Mouse (Mus musculus): ENCODE results near the gene Ap1s1. TPM values are rescaled to one million over a fixed set of nuclear protein-coding genes. Genes with fewer than 3 reads are reported as not detected.
A peak's percentile ranks its signal among the peaks of the same experiment; 100 is the strongest.

Ap1s1 gene
- polyA plus RNA-seq, 1 experiment: 71.9 TPM

DNA sequence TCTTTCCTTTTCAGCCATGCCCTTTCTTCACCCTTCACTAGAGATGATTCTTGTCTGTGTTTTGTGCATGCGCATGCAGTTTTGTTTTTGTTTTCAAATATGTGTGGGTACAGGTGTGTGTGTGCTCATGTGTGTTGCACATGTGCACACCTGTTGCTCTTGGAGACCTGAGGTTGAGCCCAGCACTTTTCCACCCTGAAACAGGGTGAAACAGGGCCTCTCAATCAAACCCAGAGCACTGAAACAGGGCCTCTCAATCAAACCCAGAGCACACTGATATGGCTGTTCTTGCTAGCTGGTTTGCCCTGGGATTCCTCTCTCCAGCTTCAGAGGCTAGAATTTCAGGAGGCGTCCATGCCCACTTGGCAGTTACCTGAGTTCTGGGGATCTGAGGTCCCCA lies 45.3 kb downstream of the Ap1s1 start:
- Histone ChIP-seq H3K4me3 (replicated peaks; ENCODE audit: control insufficient read depth, low read depth, low read length) (no peak overlapping the region), H3K4me1 (ENCODE audit: control insufficient read depth, insufficient read depth, low read length) (no peaks in the 10 kb centered on the region), H3K27ac (ENCODE audit: control insufficient read depth, insufficient read depth, low read depth, low read length, poor library complexity) (no peak overlapping the region)
- WGBS: 75% methylated on average over 2 of the region's 2 CpGs
- TF ChIP-seq POLR2A (IDR thresholded peaks at IDR 0.05; ENCODE audit: borderline replicate concordance, control insufficient read depth, low read depth, low read length) (no peak), CTCF (IDR thresholded peaks at IDR 0.05; ENCODE audit: control insufficient read depth, insufficient read depth, low read length) (no peak)

DNA sequence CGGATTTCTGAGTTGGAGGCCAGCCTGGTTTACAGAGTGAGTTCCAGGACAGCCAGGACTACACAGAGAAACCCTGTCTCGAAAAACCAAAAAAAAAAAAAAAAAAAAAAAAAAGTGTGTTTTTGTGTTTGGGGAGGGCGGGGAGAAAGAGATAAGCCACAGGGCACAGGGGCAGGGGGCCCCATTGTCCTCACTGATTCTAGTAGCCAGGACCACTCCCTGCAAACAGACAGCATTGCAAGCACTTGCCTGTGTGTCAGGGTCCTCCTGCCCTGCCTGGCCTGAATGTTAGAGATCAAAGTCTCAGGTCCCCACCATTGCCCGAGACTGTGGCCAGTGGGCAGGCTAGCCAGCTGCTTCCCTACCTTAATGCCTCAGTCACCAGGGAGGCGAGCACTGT lies 46.5 kb downstream of the Ap1s1 start:
- no peak for TF ChIP-seq POLR2A (IDR thresholded peaks at IDR 0.05; ENCODE audit: borderline replicate concordance, control insufficient read depth, low read depth, low read length)
- TF ChIP-seq CTCF (IDR thresholded peaks at IDR 0.05; ENCODE audit: control insufficient read depth, insufficient read depth, low read length): no peak
- H3K4me3 ChIP-seq (replicated peaks; ENCODE audit: control insufficient read depth, low read depth, low read length): no peak overlapping the region
- 58% methylated on average over 5 of the region's 5 CpGs for WGBS
- no peaks in the 10 kb centered on the region for H3K4me1 ChIP-seq (ENCODE audit: control insufficient read depth, insufficient read depth, low read length)
- H3K27ac ChIP-seq (ENCODE audit: control insufficient read depth, insufficient read depth, low read depth, low read length, poor library complexity): no peak overlapping the region

GRCm38 (mm10) chr5:136989801-136990200 lies 56.1 kb downstream of the Ap1s1 start:
- Histone ChIP-seq H3K27ac (ENCODE audit: control insufficient read depth, insufficient read depth, low read depth, low read length, poor library complexity) (no peak overlapping the region), H3K4me3 (replicated peaks; ENCODE audit: control insufficient read depth, low read depth, low read length) (no peak overlapping the region), H3K4me1 (ENCODE audit: control insufficient read depth, insufficient read depth, low read length) (no peaks in the 10 kb centered on the region)
- WGBS: 84% methylated on average over 6 of the region's 6 CpGs
- no peak for TF ChIP-seq CTCF (IDR thresholded peaks at IDR 0.05; ENCODE audit: control insufficient read depth, insufficient read depth, low read length)
- TF ChIP-seq POLR2A (IDR thresholded peaks at IDR 0.05; ENCODE audit: borderline replicate concordance, control insufficient read depth, low read depth, low read length): no peak

- Histone ChIP-seq H3K4me3 (replicated peaks; ENCODE audit: control insufficient read depth, low read depth, low read length) (peak overlapping the region; percentile 85), H3K4me1 (ENCODE audit: control insufficient read depth, insufficient read depth, low read length) (no peaks in the 10 kb centered on the region), H3K27ac (ENCODE audit: control insufficient read depth, insufficient read depth, low read depth, low read length, poor library complexity) (peak overlapping the region; percentile 20; the same call in 1 of the 2 replicates)
- TF ChIP-seq CTCF (IDR thresholded peaks at IDR 0.05; ENCODE audit: control insufficient read depth, insufficient read depth, low read length) (no peak), POLR2A (IDR thresholded peaks at IDR 0.05; ENCODE audit: borderline replicate concordance, control insufficient read depth, low read depth, low read length) (no peak)
- WGBS: 20% methylated on average over 7 of the region's 7 CpGs
Measured at GRCm38 (mm10) chr5:136988420-136988819, 57.5 kb downstream of the Ap1s1 start.

GRCm38 (mm10) chr5:136987934-136988271 lies 58.0 kb downstream of the Ap1s1 start, which contains the start of gene Znhit1:
TSS of gene Znhit1 (minus strand) at chr5:136988021.
- Histone ChIP-seq H3K27ac (ENCODE audit: control insufficient read depth, insufficient read depth, low read depth, low read length, poor library complexity) (peak within 1 kb of the TSS; percentile 79), H3K4me3 (replicated peaks; ENCODE audit: control insufficient read depth, low read depth, low read length) (peak within 1 kb of the TSS; percentile 85), H3K4me1 (ENCODE audit: control insufficient read depth, insufficient read depth, low read length) (no peaks in the 10 kb centered on the region)
- TF ChIP-seq POLR2A (IDR thresholded peaks at IDR 0.05; ENCODE audit: borderline replicate concordance, control insufficient read depth, low read depth, low read length): no peak
- TF ChIP-seq CTCF (IDR thresholded peaks at IDR 0.05; ENCODE audit: control insufficient read depth, insufficient read depth, low read length): no peak
- 3% methylated on average over 12 of the region's 12 CpGs for WGBS

DNA sequence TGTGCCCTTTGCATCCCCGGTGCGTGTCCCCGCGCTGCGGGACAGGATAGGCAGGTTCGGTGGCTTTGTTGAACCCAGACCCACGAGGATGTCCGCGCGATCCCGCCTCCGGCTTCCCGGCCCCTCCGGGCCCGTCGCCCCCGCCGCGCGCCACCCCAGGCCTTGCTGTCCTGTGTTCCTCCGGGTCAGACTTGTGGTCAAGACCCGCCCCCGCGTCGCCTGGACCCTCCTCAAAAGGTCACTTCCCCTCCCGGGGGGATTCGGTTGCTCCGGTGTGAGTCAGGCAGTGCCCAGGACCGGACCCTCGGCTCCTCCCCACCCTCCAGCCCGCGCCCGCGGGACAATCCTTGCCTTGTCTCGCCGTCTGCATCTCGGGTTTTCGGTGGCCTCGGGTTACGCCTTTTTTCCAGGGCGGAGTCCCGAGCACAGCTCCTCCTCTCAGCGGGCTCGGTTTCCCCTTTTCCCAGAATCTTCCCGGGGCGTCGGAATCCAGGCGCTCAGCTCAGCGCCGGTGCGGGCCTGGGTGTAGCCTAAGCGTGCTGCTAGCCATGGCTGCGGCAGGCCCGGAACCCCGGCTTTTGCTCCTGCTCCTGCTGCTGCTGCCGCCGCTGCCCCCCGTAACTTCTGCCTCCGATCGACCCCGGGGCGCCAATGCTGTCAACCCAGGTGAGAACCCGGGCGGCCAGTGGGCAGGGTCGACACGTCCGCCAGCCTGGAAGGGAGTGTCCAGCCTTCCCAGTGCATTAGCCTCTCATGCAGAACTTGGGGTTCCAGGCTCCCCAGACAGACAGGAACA lies 58.6 kb downstream of the Ap1s1 start:
- Histone ChIP-seq H3K4me3 (replicated peaks; ENCODE audit: control insufficient read depth, low read depth, low read length) (peak overlapping the region; percentile 85), H3K4me1 (ENCODE audit: control insufficient read depth, insufficient read depth, low read length) (no peaks in the 10 kb centered on the region), H3K27ac (ENCODE audit: control insufficient read depth, insufficient read depth, low read depth, low read length, poor library complexity) (peak overlapping the region; percentile 79)
- TF ChIP-seq POLR2A (IDR thresholded peaks at IDR 0.05; ENCODE audit: borderline replicate concordance, control insufficient read depth, low read depth, low read length) (peak; percentile 45; the same call in 1 of the 2 replicates), CTCF (IDR thresholded peaks at IDR 0.05; ENCODE audit: control insufficient read depth, insufficient read depth, low read length) (no peak)
- WGBS: under 1% methylated on average over 67 of the region's 67 CpGs

DNA sequence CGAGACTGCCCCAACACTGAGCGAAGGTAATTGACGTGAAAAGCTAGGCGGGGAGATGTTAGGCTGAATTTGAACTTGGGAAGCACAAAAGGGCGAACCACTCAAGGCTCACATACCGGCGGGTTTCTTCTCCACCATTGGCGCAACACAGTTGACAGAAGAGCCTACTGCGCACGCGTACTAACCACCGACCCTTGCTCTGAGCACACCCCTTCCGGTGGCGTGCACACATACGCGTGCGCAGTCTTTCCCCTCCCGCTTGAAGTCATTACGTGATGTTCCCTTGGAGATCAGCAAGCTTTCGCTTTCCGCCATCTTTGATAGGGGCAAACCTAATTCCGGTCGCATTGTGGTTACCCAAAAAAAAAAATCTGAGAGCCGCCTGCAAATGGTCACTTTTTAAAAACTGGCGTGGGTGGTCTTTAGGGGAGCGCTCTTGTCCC lies 59.2 kb downstream of the Ap1s1 start, which contains the start of gene Plod3:
Plod3 (plus strand) TSS at position 325 of the 443 bp plus-strand sequence.
- peak within 1 kb of the TSS; percentile 79 for H3K27ac ChIP-seq (ENCODE audit: control insufficient read depth, insufficient read depth, low read depth, low read length, poor library complexity)
- peak within 1 kb of the TSS; percentile 85 for H3K4me3 ChIP-seq (replicated peaks; ENCODE audit: control insufficient read depth, low read depth, low read length)
- no peak for TF ChIP-seq CTCF (IDR thresholded peaks at IDR 0.05; ENCODE audit: control insufficient read depth, insufficient read depth, low read length)
- peak; percentile 51; the same call in 1 of the 2 replicates for TF ChIP-seq POLR2A (IDR thresholded peaks at IDR 0.05; ENCODE audit: borderline replicate concordance, control insufficient read depth, low read depth, low read length)
- WGBS: under 1% methylated on average over 26 of the region's 26 CpGs
- H3K4me1 ChIP-seq (ENCODE audit: control insufficient read depth, insufficient read depth, low read length): no peaks in the 10 kb centered on the region

Other genes starting within 250 kb of the Ap1s1 start
- not detected in 2 replicates for gene Col26a1, start 162.9 kb downstream of the Ap1s1 start, polyA plus RNA-seq (2011; ENCODE audit: insufficient read depth, insufficient read length, low replicate concordance, missing spikeins)
- gene Ift22, start 138.0 kb downstream of the Ap1s1 start, polyA plus RNA-seq (2011; ENCODE audit: insufficient read depth, insufficient read length, low replicate concordance, missing spikeins): 1.7 and 10.7 TPM in 2 replicates
- 179 and 211 TPM in 2 replicates for gene Fis1, start 92.9 kb downstream of the Ap1s1 start, polyA plus RNA-seq (2011; ENCODE audit: insufficient read depth, insufficient read length, low replicate concordance, missing spikeins)
- 14.6 and 31.1 TPM in 2 replicates for gene Cldn15, start 79.5 kb downstream of the Ap1s1 start, polyA plus RNA-seq (2011; ENCODE audit: insufficient read depth, insufficient read length, low replicate concordance, missing spikeins)
- gene Plod3, start 59.1 kb downstream of the Ap1s1 start, polyA plus RNA-seq (2011; ENCODE audit: insufficient read depth, insufficient read length, low replicate concordance, missing spikeins): 14.0 and 26.1 TPM in 2 replicates
- gene Znhit1, start 58.1 kb downstream of the Ap1s1 start, polyA plus RNA-seq (2011; ENCODE audit: insufficient read depth, insufficient read length, low replicate concordance, missing spikeins): 70.2 and 134 TPM in 2 replicates
- not detected in 2 replicates for gene Vgf, start 19.7 kb downstream of the Ap1s1 start, polyA plus RNA-seq (2011; ENCODE audit: insufficient read depth, insufficient read length, low replicate concordance, missing spikeins)
- 0.95 and 3.1 TPM in 2 replicates for gene Serpine1, start 26.1 kb upstream of the Ap1s1 start, polyA plus RNA-seq (2011; ENCODE audit: insufficient read depth, insufficient read length, low replicate concordance, missing spikeins)
- 25.2 and 31.3 TPM in 2 replicates for gene Trim56, start 70.1 kb upstream of the Ap1s1 start, polyA plus RNA-seq (2011; ENCODE audit: insufficient read depth, insufficient read length, low replicate concordance, missing spikeins)
- gene Muc3, start 103.2 kb upstream of the Ap1s1 start, polyA plus RNA-seq (2011; ENCODE audit: insufficient read depth, insufficient read length, low replicate concordance, missing spikeins): not detected in 2 replicates
- 6.0 and 9.9 TPM in 2 replicates for gene Muc3a, start 166.3 kb upstream of the Ap1s1 start, polyA plus RNA-seq (2011; ENCODE audit: insufficient read depth, insufficient read length, low replicate concordance, missing spikeins)
- 115 and 217 TPM in 2 replicates for gene Ache, start 241.4 kb upstream of the Ap1s1 start, polyA plus RNA-seq (2011; ENCODE audit: insufficient read depth, insufficient read length, low replicate concordance, missing spikeins)
- 74.0 and 131 TPM in 2 replicates for gene Ufsp1, start 248.5 kb upstream of the Ap1s1 start, polyA plus RNA-seq (2011; ENCODE audit: insufficient read depth, insufficient read length, low replicate concordance, missing spikeins)